Mouse (Mus musculus): ENCODE data around the gene Rasgef1b.

The Rasgef1b gene

GRCm38 (mm10) chr5:99447481-99447880 lies 281.4 kb downstream of the Rasgef1b start:
- no peak for DNase-seq (ENCODE audit: low spot score)

DNA sequence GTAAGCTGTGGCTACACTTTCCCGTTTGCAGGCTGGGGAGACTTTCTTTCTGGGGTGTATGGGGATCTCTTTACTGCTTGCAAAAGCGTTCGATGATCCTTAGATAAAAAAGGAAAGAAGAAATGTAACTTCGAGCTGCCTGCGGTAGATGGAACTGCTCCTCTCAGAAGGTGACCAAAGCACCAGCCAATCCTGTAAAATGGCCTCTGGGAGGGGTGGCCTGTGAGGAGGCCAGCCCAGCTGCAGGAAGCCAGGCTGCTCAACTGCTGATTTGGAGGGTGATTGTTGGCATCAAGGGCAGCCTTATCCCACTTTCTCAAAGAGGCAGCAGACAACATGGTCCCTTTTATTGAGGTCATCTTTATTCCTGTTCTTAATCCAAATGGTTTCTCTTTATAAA lies 283.6 kb downstream of the Rasgef1b start:
- DNase-seq (ENCODE audit: low spot score), result no peak

- no peak for DNase-seq (ENCODE audit: low spot score)
These were observed 284.1 kb downstream of the Rasgef1b start for GRCm38 (mm10) chr5:99444777-99445176.

DNA sequence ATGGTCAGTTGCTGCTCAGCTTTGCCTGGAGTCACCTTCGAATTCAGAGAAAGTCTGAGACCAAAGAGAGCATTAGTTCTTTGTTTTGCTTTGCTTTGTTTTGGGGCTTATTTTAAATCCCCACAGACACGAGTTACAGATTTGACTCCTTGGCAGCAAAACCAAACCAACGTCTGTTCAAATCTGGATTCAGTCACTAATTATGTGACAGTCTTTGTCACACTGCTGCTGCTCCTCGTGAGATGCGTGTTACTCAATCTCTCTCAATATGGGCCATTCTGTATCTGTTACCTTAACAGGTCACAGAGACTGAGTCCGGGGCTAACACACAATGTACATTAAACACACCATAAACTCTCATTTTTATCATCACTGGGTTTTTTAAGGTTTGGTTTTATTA lies 288.8 kb downstream of the Rasgef1b start:
- DNase-seq (ENCODE audit: low spot score), result no peak

- no peak for DNase-seq (ENCODE audit: low spot score)
These were observed 290.3 kb downstream of the Rasgef1b start for GRCm38 (mm10) chr5:99438526-99438925.

- no peak for DNase-seq (ENCODE audit: low spot score)
These were observed 294.6 kb downstream of the Rasgef1b start for GRCm38 (mm10) chr5:99434226-99434625.

GRCm38 (mm10) chr5:99432471-99432870 lies 296.4 kb downstream of the Rasgef1b start:
- peak; percentile 50 for DNase-seq (ENCODE audit: low spot score)

GRCm38 (mm10) chr5:99429273-99429672 lies 299.6 kb downstream of the Rasgef1b start:
- no peak for DNase-seq (ENCODE audit: low spot score)

GRCm38 (mm10) chr5:99428648-99429047 lies 300.2 kb downstream of the Rasgef1b start:
- DNase-seq (ENCODE audit: low spot score), result no peak

GRCm38 (mm10) chr5:99423271-99423670 lies 305.6 kb downstream of the Rasgef1b start:
- DNase-seq (ENCODE audit: low spot score), result no peak

DNA sequence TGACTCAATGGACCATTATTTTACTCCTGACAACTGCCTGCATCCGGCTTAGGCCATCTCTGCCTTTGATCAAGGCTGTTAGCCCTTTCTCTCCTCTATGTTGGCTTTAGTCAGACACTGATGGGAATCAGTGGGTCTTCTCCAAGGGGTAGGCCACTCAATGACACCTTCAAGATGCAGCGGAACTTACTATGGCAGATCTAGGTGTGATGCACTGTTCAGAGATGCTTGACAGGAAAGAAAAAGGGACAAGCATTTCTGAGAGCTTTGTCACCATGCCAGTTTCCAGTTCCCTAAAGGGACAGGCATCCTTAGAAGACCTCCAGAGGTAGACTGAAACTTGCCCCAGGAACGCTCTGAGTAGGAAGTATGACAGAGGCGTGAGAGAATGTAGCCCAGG lies 306.0 kb downstream of the Rasgef1b start:
- DNase-seq (ENCODE audit: low spot score), result no peak

DNA sequence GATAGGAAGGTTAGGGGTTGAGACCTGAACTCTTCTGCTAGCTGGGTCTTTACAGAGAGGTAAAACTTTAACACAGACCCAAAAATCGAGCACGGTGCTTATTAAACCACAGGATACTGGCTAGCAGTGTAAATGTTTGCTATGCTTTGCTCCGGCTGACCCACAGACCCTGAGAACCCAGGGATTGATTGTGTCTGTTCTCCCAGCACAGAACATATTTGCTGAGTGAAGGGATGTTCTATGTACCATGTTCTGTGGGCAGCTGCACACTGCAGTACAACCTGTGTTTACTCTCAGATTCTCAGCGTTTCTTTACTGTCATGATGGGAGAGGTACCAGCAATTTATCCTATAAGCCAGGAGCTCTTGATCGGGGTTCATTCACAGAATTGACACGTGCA lies 306.8 kb downstream of the Rasgef1b start:
- DNase-seq (ENCODE audit: low spot score), result no peak

DNA sequence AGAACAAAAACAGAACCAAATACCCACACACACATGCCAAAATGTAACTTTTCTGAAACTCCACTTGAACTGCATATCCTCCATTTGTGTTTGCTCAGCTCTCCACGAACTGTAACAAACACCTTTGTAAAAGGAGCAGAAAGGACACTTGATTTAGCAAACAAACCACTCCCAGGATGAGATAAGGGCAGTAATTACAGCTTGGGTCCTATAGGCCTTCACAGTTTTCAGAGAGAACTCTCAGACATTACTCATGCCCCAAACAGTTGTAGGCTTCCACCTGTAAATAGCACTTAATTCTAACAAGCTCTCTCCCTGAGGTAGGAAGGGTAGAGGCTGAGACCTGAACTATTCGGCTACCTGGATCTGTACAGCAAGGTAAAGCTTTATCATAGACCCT lies 309.0 kb downstream of the Rasgef1b start:
- DNase-seq (ENCODE audit: low spot score), result no peak

DNA sequence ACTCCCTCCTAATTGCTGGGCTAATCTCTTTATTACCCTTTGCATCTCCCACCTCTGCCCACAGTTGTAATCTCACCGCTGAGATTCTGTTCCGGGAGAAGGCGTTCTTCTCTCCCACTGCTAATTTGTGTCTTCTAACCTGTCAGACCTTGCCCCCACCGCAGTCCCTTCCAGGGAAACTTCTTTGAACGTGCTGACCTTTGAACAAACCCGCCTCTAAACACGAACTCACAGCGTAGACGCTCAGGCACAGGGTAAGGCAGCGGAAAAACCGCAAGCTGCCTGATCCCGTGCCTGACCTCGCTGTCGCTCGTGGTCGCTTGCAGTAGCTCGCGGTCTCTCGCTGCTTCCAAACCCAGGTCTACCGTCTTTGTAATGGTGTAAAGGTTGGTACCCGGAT lies 312.0 kb downstream of the Rasgef1b start:
- DNase-seq (ENCODE audit: low spot score), result no peak

GRCm38 (mm10) chr5:99415676-99416075 lies 313.2 kb downstream of the Rasgef1b start:
- DNase-seq (ENCODE audit: low spot score), result no peak

DNA sequence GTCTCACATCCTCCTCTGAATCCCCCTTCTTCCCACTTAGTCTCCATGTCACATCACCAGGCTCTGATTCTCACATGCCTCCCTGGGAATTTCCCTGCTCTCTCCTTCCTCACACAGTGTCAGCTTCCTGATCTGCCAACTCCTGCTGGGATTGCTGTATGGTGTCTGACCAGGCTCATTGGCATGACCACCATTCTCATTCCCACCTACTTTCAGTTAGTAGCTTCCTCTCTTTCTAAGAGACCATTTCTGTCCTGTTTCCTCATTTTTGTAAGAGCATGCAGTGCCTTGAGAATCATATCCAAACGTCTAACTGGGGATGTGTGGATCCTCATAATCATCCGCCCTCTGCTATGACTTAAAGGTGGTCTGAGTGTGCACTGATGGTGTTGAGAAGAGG lies 313.8 kb downstream of the Rasgef1b start:
- DNase-seq (ENCODE audit: low spot score), result no peak

GRCm38 (mm10) chr5:99414293-99414692 lies 314.6 kb downstream of the Rasgef1b start:
- DNase-seq (ENCODE audit: low spot score), result no peak

DNA sequence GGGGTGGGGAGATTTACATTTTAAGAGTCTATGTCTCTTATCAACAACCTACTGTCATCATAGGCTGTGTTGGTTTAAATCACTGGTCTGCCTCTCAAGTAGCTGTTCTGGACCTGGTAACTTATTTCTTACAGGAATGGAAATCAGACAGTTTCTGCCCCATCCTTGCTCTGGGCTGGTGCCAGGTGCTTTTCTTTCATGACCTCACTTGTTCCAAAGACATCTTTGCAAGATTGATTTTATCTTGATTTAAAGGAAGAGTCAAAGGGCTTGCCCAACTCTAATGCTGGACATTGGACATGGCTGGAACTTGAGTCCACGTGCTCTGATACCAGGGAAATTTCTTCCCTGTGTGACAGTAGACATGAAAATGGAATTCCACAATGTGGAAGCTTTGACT lies 315.0 kb downstream of the Rasgef1b start:
- DNase-seq (ENCODE audit: low spot score), result no peak

- no peak for DNase-seq (ENCODE audit: low spot score)
These were observed 315.5 kb downstream of the Rasgef1b start for GRCm38 (mm10) chr5:99413391-99413790.

GRCm38 (mm10) chr5:99404403-99405170 lies 324.3 kb downstream of the Rasgef1b start:
- DNase-seq (ENCODE audit: low spot score), result no peak

DNA sequence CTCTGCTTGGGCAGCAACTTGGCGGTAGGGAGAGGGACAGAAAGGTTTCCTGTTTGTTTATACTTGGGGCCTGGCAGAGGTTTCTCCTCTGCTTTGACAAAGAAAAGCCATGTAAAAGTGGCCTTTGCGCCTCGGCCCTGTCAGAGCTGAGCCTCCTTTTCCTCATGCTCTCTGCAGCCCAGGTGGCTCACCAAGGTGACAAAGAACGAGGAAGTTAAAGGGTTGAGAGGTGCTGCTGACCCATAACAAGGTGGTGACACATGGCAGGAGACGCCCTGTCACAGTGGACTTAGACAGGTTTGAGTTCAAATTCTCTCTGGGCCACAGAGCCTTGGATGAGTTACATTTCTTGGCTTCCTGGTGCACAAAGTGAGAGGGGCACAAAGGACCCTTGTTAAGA lies 325.5 kb downstream of the Rasgef1b start:
- DNase-seq (ENCODE audit: low spot score), result no peak

DNA sequence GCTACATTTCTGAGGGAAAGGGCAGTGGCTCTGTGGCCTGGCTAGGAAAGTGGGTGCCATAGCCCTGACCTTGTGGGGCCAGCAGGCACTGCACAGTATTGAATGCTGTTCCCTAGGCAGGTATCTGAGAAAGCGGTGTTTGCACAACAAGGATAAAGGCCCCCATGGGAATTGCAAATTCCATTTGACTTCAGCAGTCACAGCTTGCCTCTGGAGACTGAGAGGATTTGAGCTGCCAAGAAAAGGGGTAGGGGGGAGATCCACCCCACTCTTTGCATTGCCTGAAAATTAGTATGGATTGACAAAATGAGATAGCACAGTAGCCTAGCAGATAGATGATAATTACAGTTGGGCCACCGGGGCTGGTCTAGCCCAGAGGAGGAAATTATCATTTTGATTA lies 326.1 kb downstream of the Rasgef1b start:
- DNase-seq (ENCODE audit: low spot score), result no peak

DNA sequence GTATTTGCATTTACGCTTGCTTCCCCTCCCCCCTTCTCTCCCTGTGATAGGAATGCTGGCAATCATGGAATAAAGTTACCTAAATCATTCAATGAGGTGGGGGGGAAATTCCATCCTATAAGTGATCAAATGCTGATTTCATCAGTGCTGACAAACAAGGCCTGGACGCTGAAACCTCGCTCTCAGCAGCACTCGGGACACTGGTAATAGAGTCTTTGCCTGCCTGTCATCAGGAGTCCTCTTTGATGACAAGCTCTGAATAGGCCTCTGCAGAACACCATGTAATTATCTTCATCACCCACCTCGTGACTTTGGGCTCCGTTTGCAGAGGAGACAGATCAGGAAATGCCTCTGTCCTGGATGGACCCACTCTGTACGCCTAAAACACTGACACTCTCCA lies 326.6 kb downstream of the Rasgef1b start:
- no peak for DNase-seq (ENCODE audit: low spot score)

Data from adipocyte (in vitro differentiated cells).